Mouse (Mus musculus) liver, embryonic 16.5 days (tissue): ENCODE results near the gene Mapkbp1. TPM values are rescaled to one million over a fixed set of nuclear protein-coding genes. Genes with fewer than 3 reads are reported as not detected.

ENCODE experiments used
- ATAC-seq: fragments of 200-750 bp; cut with Nextera tagmentation; 2 replicates; pipeline ENCODE4 v1.8.0; 2017; ENCODE audit warnings: low read depth, mild to moderate bottlenecking, moderate number of reproducible peaks, moderate library complexity
- H3K27ac ChIP-seq: fragments of 300-500 bp; sonication (generic); 2 replicates; pipeline ENCODE4 v1.5.1; 2014; ENCODE audit warnings: mild to moderate bottlenecking, low read length
- H3K27me3 ChIP-seq: fragments of 300-500 bp; sonication (generic); 2 replicates; pipeline ENCODE4 v1.6.1; 2014; ENCODE audit warnings: low read depth, low read length, mixed read lengths; ENCODE audit not compliant: control insufficient read depth, insufficient read depth
- H3K36me3 ChIP-seq: fragments of 300-500 bp; sonication (generic); 2 replicates; pipeline ENCODE4 v1.6.1; 2014; ENCODE audit warnings: mild to moderate bottlenecking; ENCODE audit not compliant: control insufficient read depth, insufficient read depth
- H3K4me1 ChIP-seq: fragments of 300-500 bp; sonication (generic); 2 replicates; pipeline ENCODE4 v1.6.1; 2014; ENCODE audit warnings: low read depth, low read length, mixed read lengths; ENCODE audit not compliant: control insufficient read depth
- H3K4me2 ChIP-seq: fragments of 300-500 bp; sonication (generic); 2 replicates; pipeline ENCODE4 v1.6.1; 2014; ENCODE audit warnings: low read depth, low read length, mixed read lengths
- H3K4me3 ChIP-seq: fragments of 300-500 bp; sonication (generic); 2 replicates; pipeline ENCODE4 v1.5.1; 2014; ENCODE audit warnings: low read depth, mild to moderate bottlenecking, low read length
- H3K9ac ChIP-seq: fragments of 300-500 bp; sonication (generic); 2 replicates; pipeline ENCODE4 v1.6.1; 2014; ENCODE audit warnings: low read depth, low read length
- H3K9me3 ChIP-seq: fragments of 300-500 bp; sonication (generic); replicated peaks from 2 replicates; pipeline ENCODE4 v1.6.1; 2016; ENCODE audit warnings: low read length; ENCODE audit not compliant: control insufficient read depth
- WGBS: fragments of 180-500 bp; shearing (Covaris S2); extraction: QIAGEN DNeasy Blood & Tissue Kit; methylation state at CpG from one replicate; pipeline ENCODE4 v1.1.7; 2014; ENCODE audit not compliant: insufficient replicate concordance; 5-methylcytosine and 5-hydroxymethylcytosine counted together
- microRNA-seq: library from miRNA; unstranded; fragments of <30 nt; microRNA quantifications from one replicate; pipeline ENCODE4, GENCODE M21; 2016
- polyA plus RNA-seq: library from polyadenylated mRNA; unstranded; fragments of >200 nt; fragmentation: Nextera tagmentation; extraction: Ambion mirVana; gene quantifications from 2 replicates; pipeline ENCODE4 v1.2.1, GENCODE M21; 2015

Mapkbp1 gene
- polyA plus RNA-seq, 1 experiment from 2014 or later = 0.25 TPM

DNA sequence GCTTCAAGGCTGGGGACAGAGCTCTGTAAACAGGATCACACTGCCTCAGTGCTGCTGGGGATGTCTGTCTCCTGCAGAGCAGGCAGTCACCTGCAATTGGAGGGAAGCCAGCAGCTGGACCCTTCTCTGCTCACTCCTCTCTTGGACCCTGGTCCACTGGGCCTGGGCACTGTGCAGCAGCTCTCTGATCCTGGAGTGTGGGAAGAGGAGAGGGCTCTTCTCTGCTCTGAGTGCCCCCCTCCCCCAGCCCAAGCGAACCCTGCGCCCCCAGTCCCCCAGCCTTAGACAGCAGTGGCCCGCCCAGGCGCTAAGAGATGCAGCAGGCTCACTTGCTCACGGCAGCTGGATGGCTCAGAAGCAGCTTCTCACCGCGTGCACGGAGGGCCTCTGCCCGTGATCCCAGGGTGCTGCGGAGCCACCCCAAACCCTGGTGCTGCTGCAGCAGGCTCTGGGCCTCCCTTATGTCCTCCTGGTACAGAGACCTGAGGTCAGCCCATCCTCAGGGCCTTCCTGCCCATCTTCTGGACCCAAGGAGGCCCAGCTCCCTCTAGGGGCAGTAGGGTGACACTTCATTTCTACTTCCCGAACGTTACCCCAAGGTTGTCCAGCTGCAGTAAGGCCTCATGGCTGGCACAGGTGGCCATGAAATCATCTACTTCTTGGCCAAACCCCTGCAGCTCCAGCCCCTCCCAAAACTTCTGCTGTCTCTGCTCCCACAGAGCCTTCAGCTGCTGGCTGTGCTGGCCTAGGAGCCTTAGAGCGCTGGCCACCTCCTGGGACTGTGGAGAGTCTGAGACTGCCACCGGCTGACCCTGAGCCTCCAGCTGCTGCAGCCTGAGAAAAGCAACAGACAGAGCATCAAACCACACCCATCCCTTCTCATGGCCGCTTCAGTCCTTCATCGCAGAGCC, 96.3 kb downstream of the Mapkbp1 start:
- Histone ChIP-seq H3K4me3 (no peak overlapping the region), H3K9me3 (no peaks in the 10 kb centered on the region), H3K4me1 (no peaks in the 10 kb centered on the region), H3K4me2 (no peak overlapping the region), H3K9ac (no peak overlapping the region), H3K27me3 (no peaks in the 10 kb centered on the region), H3K36me3 (no peaks in the 10 kb centered on the region), H3K27ac (no peak overlapping the region)
- ATAC-seq = no peak
- 46% methylated on average over 16 of the region's 16 CpGs for WGBS

DNA sequence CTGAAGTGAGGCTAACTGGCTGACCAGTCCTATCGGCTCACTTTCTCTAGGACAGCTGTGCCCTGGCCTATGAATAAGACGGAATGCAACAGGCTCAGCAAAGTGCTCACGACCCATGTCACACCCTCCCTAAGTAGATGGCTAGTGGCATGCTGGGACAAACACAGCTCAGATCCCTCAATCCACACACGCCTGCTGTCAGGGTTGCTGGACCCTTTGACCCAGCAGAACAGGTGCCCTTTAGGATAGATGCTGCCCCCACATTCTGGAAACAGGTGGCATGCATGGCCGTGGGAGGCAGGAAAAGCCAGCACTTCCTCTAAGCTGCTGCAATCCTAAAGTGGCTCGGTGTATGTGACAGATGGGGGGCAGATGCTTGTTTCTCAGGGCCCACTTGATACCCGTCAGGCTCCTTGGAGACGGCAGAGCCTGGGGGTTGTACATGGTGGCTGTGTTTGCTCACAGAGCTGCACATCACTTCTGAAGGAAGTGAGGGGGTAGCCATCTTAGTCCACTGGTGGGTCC, 97.0 kb downstream of the Mapkbp1 start:
- H3K4me3 ChIP-seq = no peak overlapping the region
- no peak for ATAC-seq
- WGBS = 52% methylated on average over 8 of the region's 8 CpGs
- H3K9me3 ChIP-seq = no peaks in the 10 kb centered on the region
- no peak overlapping the region for H3K4me2 ChIP-seq
- H3K36me3 ChIP-seq = no peaks in the 10 kb centered on the region
- H3K9ac ChIP-seq = no peak overlapping the region
- no peak overlapping the region for H3K27ac ChIP-seq
- no peaks in the 10 kb centered on the region for H3K4me1 ChIP-seq
- peaks cover 1% of the 10 kb centered on the region; the same call in 1 of the 2 replicates for H3K27me3 ChIP-seq

DNA sequence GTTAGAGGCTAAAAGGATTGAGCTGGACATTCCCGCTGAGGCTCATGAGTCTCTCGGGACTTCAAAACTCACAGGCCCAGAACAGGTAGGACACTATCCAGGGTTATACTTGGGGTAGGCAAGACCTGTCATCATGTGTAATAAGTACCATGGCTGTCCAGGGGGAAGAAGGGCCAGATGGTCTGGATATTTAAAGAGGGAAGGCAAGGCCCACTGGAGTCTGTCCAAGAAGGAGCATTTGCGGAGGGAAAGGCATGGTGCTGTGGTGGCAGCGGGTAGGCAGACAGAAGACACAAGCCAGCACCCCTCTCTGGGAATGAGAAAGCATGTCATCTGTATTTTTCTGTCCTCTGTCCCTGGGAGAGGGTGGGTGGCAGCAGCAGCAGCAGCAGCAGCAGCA, 101.6 kb downstream of the Mapkbp1 start:
- H3K36me3 ChIP-seq = no peaks in the 10 kb centered on the region
- no peaks in the 10 kb centered on the region for H3K9me3 ChIP-seq
- H3K9ac ChIP-seq = no peak overlapping the region
- H3K4me3 ChIP-seq = no peak overlapping the region
- ATAC-seq = no peak
- peaks cover 23% of the 10 kb centered on the region for H3K27me3 ChIP-seq
- H3K27ac ChIP-seq = no peak overlapping the region
- H3K4me1 ChIP-seq = no peaks in the 10 kb centered on the region; the same call in 1 of the 2 replicates
- 67% methylated on average over 4 of the region's 4 CpGs for WGBS
- no peak overlapping the region for H3K4me2 ChIP-seq

- peaks cover 23% of the 10 kb centered on the region for H3K27me3 ChIP-seq
- no peaks in the 10 kb centered on the region; the same call in 1 of the 2 replicates for H3K4me1 ChIP-seq
- H3K9ac ChIP-seq = no peak overlapping the region
- 5% methylated on average over 36 of the region's 36 CpGs for WGBS
- peak; percentile 39; the same call in 1 of the 2 replicates for ATAC-seq
- peak overlapping the region; percentile 27; the same call in 1 of the 2 replicates for H3K4me3 ChIP-seq
- H3K9me3 ChIP-seq = no peaks in the 10 kb centered on the region
- H3K4me2 ChIP-seq = peak overlapping the region; percentile 42; the same call in 1 of the 2 replicates
- H3K27ac ChIP-seq = no peak overlapping the region
- no peaks in the 10 kb centered on the region for H3K36me3 ChIP-seq
Measured at GRCm38 (mm10) chr2:120076076-120076705, 103.7 kb downstream of the Mapkbp1 start.

Small RNA genes within 50 kb of the gene (microRNA-seq; reads per million reads assigned to microRNA genes)
- gene Mir7665 = not detected

Other genes with a start within 250 kb of the Mapkbp1 start
- 2.8 and 3.4 TPM in 2 replicates for gene Itpka, start 230.4 kb upstream of the Mapkbp1 start, polyA plus RNA-seq
- 0.05 and 0.06 TPM in 2 replicates for gene Ltk, start 212.3 kb upstream of the Mapkbp1 start, polyA plus RNA-seq
- 7.4 and 9.1 TPM in 2 replicates for gene Rpap1, start 185.2 kb upstream of the Mapkbp1 start, polyA plus RNA-seq
- gene Tyro3, start 175.0 kb upstream of the Mapkbp1 start, polyA plus RNA-seq = 0.75 and 1.1 TPM in 2 replicates
- gene Mga, start 75.5 kb upstream of the Mapkbp1 start, polyA plus RNA-seq = 6.1 TPM in 2 replicates
- gene Jmjd7, start 54.8 kb downstream of the Mapkbp1 start, polyA plus RNA-seq = 3.9 and 4.0 TPM in 2 replicates
- 0.56 and 1.1 TPM in 2 replicates for gene Gm28042, start 54.8 kb downstream of the Mapkbp1 start, polyA plus RNA-seq
- gene Pla2g4b, start 60.7 kb downstream of the Mapkbp1 start, polyA plus RNA-seq = 0.13 and 0.36 TPM in 2 replicates
- gene Ehd4, start 181.9 kb downstream of the Mapkbp1 start, polyA plus RNA-seq = 17.5 and 20.6 TPM in 2 replicates